Mouse (Mus musculus): ENCODE results near the gene Vps52. TPM values are rescaled to one million over a fixed set of nuclear protein-coding genes. Genes with fewer than 3 reads are reported as not detected.

Gene Vps52
- polyA plus RNA-seq, 1 experiment from 2014 or later = 39.4 TPM

- no peaks in the 10 kb centered on the region for H3K9me3 ChIP-seq (ENCODE audit: control insufficient read depth, low read length)
- no peaks in the 10 kb centered on the region for H3K27me3 ChIP-seq (ENCODE audit: control insufficient read depth, insufficient read depth, low read length)
- peak within 1 kb of the TSS; percentile 90 for H3K4me2 ChIP-seq (replicated peaks; ENCODE audit: low read depth, low read length)
- 0 out of 2 replicates have a peak, but pooled peaks cover 6% of the 10 kb centered on the region for H3K36me3 ChIP-seq (ENCODE audit: control insufficient read depth, insufficient read depth, low read length)
- H3K27ac ChIP-seq (ENCODE audit: low read depth, low read length) = peak within 1 kb of the TSS; percentile 87
- DNase-seq (ENCODE audit: low spot score) (peak; percentile 98), ATAC-seq (ENCODE audit: low FRiP score) (peak; percentile 83)
- under 1% methylated on average over 73 of the region's 80 CpGs for WGBS
- H3K4me3 ChIP-seq (ENCODE audit: low read depth, low read length) = peak within 1 kb of the TSS; percentile 76
- no peaks in the 10 kb centered on the region for H3K4me1 ChIP-seq (replicated peaks; ENCODE audit: control insufficient read depth, insufficient read depth, low read length)
- H3K9ac ChIP-seq (ENCODE audit: low read depth, low read length) = peak within 1 kb of the TSS; percentile 82
These were observed 26.0 kb upstream of the Vps52 start, which contains the start of gene Rgl2 for GRCm38 (mm10) chr17:33929371-33930279. TSS of gene Rgl2 (plus strand) at chr17:33929543.

- Histone ChIP-seq H3K9me3 (ENCODE audit: control insufficient read depth, low read length) (no peaks in the 10 kb centered on the region), H3K27me3 (ENCODE audit: control insufficient read depth, insufficient read depth, low read length) (no peaks in the 10 kb centered on the region), H3K27ac (ENCODE audit: low read depth, low read length) (peak overlapping the region; percentile 87), H3K4me1 (replicated peaks; ENCODE audit: control insufficient read depth, insufficient read depth, low read length) (no peaks in the 10 kb centered on the region), H3K36me3 (ENCODE audit: control insufficient read depth, insufficient read depth, low read length) (0 out of 2 replicates have a peak, but pooled peaks cover 6% of the 10 kb centered on the region), H3K9ac (ENCODE audit: low read depth, low read length) (peak overlapping the region; percentile 82), H3K4me2 (replicated peaks; ENCODE audit: low read depth, low read length) (peak overlapping the region; percentile 90), H3K4me3 (ENCODE audit: low read depth, low read length) (peak overlapping the region; percentile 76)
- ATAC-seq (ENCODE audit: low FRiP score) (peak; percentile 1; the same call in 1 of the 2 replicates), DNase-seq (ENCODE audit: low spot score) (peak; percentile 54)
- WGBS = 1% methylated on average over 42 of the region's 45 CpGs
These were observed 25.1 kb upstream of the Vps52 start for GRCm38 (mm10) chr17:33930280-33931158.

- no peak for ATAC-seq (ENCODE audit: low FRiP score)
- H3K36me3 ChIP-seq (ENCODE audit: control insufficient read depth, insufficient read depth, low read length) = 0 out of 2 replicates have a peak, but pooled peaks cover 6% of the 10 kb centered on the region
- no peaks in the 10 kb centered on the region for H3K27me3 ChIP-seq (ENCODE audit: control insufficient read depth, insufficient read depth, low read length)
- peak overlapping the region; percentile 90 for H3K4me2 ChIP-seq (replicated peaks; ENCODE audit: low read depth, low read length)
- peak overlapping the region; percentile 76 for H3K4me3 ChIP-seq (ENCODE audit: low read depth, low read length)
- no peak for DNase-seq (ENCODE audit: low spot score)
- H3K27ac ChIP-seq (ENCODE audit: low read depth, low read length) = no peak overlapping the region
- no peaks in the 10 kb centered on the region for H3K4me1 ChIP-seq (replicated peaks; ENCODE audit: control insufficient read depth, insufficient read depth, low read length)
- H3K9ac ChIP-seq (ENCODE audit: low read depth, low read length) = peak overlapping the region; percentile 82
- H3K9me3 ChIP-seq (ENCODE audit: control insufficient read depth, low read length) = no peaks in the 10 kb centered on the region
- 35% methylated on average over 18 of the region's 18 CpGs for WGBS
These were observed 24.3 kb upstream of the Vps52 start for GRCm38 (mm10) chr17:33931159-33931866.

- Histone ChIP-seq H3K9ac (ENCODE audit: low read depth, low read length) (no peak overlapping the region), H3K27ac (ENCODE audit: low read depth, low read length) (no peak overlapping the region), H3K4me2 (replicated peaks; ENCODE audit: low read depth, low read length) (no peak overlapping the region), H3K36me3 (ENCODE audit: control insufficient read depth, insufficient read depth, low read length) (0 out of 2 replicates have a peak, but pooled peaks cover 6% of the 10 kb centered on the region), H3K9me3 (ENCODE audit: control insufficient read depth, low read length) (no peaks in the 10 kb centered on the region), H3K4me1 (replicated peaks; ENCODE audit: control insufficient read depth, insufficient read depth, low read length) (no peaks in the 10 kb centered on the region), H3K4me3 (ENCODE audit: low read depth, low read length) (no peak overlapping the region), H3K27me3 (ENCODE audit: control insufficient read depth, insufficient read depth, low read length) (no peaks in the 10 kb centered on the region)
- no peak for DNase-seq (ENCODE audit: low spot score)
- 92% methylated on average over 11 of the region's 11 CpGs for WGBS
- ATAC-seq (ENCODE audit: low FRiP score) = no peak
These were observed 23.7 kb upstream of the Vps52 start for GRCm38 (mm10) chr17:33931947-33932346.

GRCm38 (mm10) chr17:33932448-33932847 lies 23.2 kb upstream of the Vps52 start:
- 0 out of 2 replicates have a peak, but pooled peaks cover 9% of the 10 kb centered on the region for H3K36me3 ChIP-seq (ENCODE audit: control insufficient read depth, insufficient read depth, low read length)
- no peak for DNase-seq (ENCODE audit: low spot score)
- H3K9ac ChIP-seq (ENCODE audit: low read depth, low read length) = no peak overlapping the region

GRCm38 (mm10) chr17:33932970-33933369 lies 22.6 kb upstream of the Vps52 start:
- ATAC-seq (ENCODE audit: low FRiP score) (no peak), DNase-seq (ENCODE audit: low spot score) (no peak)
- Histone ChIP-seq H3K9ac (ENCODE audit: low read depth, low read length) (no peak overlapping the region), H3K4me1 (replicated peaks; ENCODE audit: control insufficient read depth, insufficient read depth, low read length) (no peaks in the 10 kb centered on the region), H3K4me3 (ENCODE audit: low read depth, low read length) (no peak overlapping the region), H3K4me2 (replicated peaks; ENCODE audit: low read depth, low read length) (no peak overlapping the region), H3K27ac (ENCODE audit: low read depth, low read length) (no peak overlapping the region), H3K27me3 (ENCODE audit: control insufficient read depth, insufficient read depth, low read length) (no peaks in the 10 kb centered on the region), H3K9me3 (ENCODE audit: control insufficient read depth, low read length) (no peaks in the 10 kb centered on the region), H3K36me3 (ENCODE audit: control insufficient read depth, insufficient read depth, low read length) (0 out of 2 replicates have a peak, but pooled peaks cover 9% of the 10 kb centered on the region)
- WGBS = 94% methylated on average over 15 of the region's 15 CpGs

More at GRCm38 (mm10) chr17:33932448-33932847, 23.2 kb upstream of the Vps52 start:
- H3K4me1 ChIP-seq (replicated peaks; ENCODE audit: control insufficient read depth, insufficient read depth, low read length) = no peaks in the 10 kb centered on the region
- no peak for ATAC-seq (ENCODE audit: low FRiP score)
- no peaks in the 10 kb centered on the region for H3K9me3 ChIP-seq (ENCODE audit: control insufficient read depth, low read length)
- no peak overlapping the region for H3K27ac ChIP-seq (ENCODE audit: low read depth, low read length)
- no peaks in the 10 kb centered on the region for H3K27me3 ChIP-seq (ENCODE audit: control insufficient read depth, insufficient read depth, low read length)
- 85% methylated on average over 14 of the region's 14 CpGs for WGBS
- H3K4me2 ChIP-seq (replicated peaks; ENCODE audit: low read depth, low read length) = no peak overlapping the region
- H3K4me3 ChIP-seq (ENCODE audit: low read depth, low read length) = no peak overlapping the region

GRCm38 (mm10) chr17:33935422-33936055 lies 20.1 kb upstream of the Vps52 start:
- 86% methylated on average over 21 of the region's 21 CpGs for WGBS
- ATAC-seq (ENCODE audit: low FRiP score) (no peak), DNase-seq (ENCODE audit: low spot score) (no peak)
- peaks cover 8% of the 10 kb centered on the region for H3K4me1 ChIP-seq (replicated peaks; ENCODE audit: control insufficient read depth, insufficient read depth, low read length)
- H3K36me3 ChIP-seq (ENCODE audit: control insufficient read depth, insufficient read depth, low read length) = 0 out of 2 replicates have a peak, but pooled peaks cover 9% of the 10 kb centered on the region
- H3K4me3 ChIP-seq (ENCODE audit: low read depth, low read length) = no peak overlapping the region
- H3K27ac ChIP-seq (ENCODE audit: low read depth, low read length) = no peak overlapping the region
- no peak overlapping the region for H3K9ac ChIP-seq (ENCODE audit: low read depth, low read length)
- no peaks in the 10 kb centered on the region for H3K9me3 ChIP-seq (ENCODE audit: control insufficient read depth, low read length)
- H3K27me3 ChIP-seq (ENCODE audit: control insufficient read depth, insufficient read depth, low read length) = no peaks in the 10 kb centered on the region
- H3K4me2 ChIP-seq (replicated peaks; ENCODE audit: low read depth, low read length) = no peak overlapping the region
